Mouse (Mus musculus) kidney, postnatal 0 days (tissue): ENCODE measurements around the gene Akt1s1. TPM values are rescaled to one million over a fixed set of nuclear protein-coding genes. Genes with fewer than 3 reads are reported as not detected.
"Not testable (repeated sequence)": the region's sequence is repeated elsewhere in the genome, so short reads cannot be mapped to it uniquely, and the experiment has no call there.

ENCODE experiments used
- ATAC-seq: fragments of 200-750 bp; cut with Nextera tagmentation; replicated peaks from 2 replicates; pipeline ENCODE4 v1.8.0; 2017; ENCODE audit warnings: low read depth, moderate number of reproducible peaks, moderate TSS enrichment, moderate library complexity; ENCODE audit not compliant: low FRiP score
- DNase-seq: peaks from one replicate; pipeline ENCODE4 v3.0.0-alpha.2; 2016; ENCODE audit warnings: low spot score
- H3K27ac ChIP-seq: fragments of 300-500 bp; sonication (generic); 2 replicates; pipeline ENCODE4 v1.5.1; 2014; ENCODE audit warnings: mild to moderate bottlenecking
- H3K27me3 ChIP-seq: fragments of 300-500 bp; sonication (generic); 2 replicates; pipeline ENCODE4 v1.6.1; 2014; ENCODE audit warnings: low read length, mixed read lengths; ENCODE audit not compliant: insufficient read depth
- H3K36me3 ChIP-seq: fragments of 300-500 bp; sonication (generic); 2 replicates; pipeline ENCODE4 v1.6.1; 2014; ENCODE audit warnings: low read length, mixed read lengths; ENCODE audit not compliant: insufficient read depth
- H3K4me1 ChIP-seq: fragments of 300-500 bp; sonication (generic); replicated peaks from 2 replicates; pipeline ENCODE4 v1.6.1; 2014; ENCODE audit warnings: antibody characterized with exemption, low read length, mixed read lengths; ENCODE audit not compliant: insufficient read depth
- H3K4me2 ChIP-seq: fragments of 300-500 bp; sonication (generic); 2 replicates; pipeline ENCODE4 v1.6.1; 2014; ENCODE audit warnings: mild to moderate bottlenecking, low read length, moderate library complexity, mixed read lengths
- H3K4me3 ChIP-seq: fragments of 300-500 bp; sonication (generic); replicated peaks from 2 replicates; pipeline ENCODE4 v1.5.1; 2014; ENCODE audit warnings: low read depth, low read length
- H3K9ac ChIP-seq: fragments of 300-500 bp; sonication (generic); 2 replicates; pipeline ENCODE4 v1.6.1; 2014; ENCODE audit warnings: low read depth, low read length
- H3K9me3 ChIP-seq: fragments of 300-500 bp; sonication (generic); replicated peaks from 2 replicates; pipeline ENCODE4 v1.6.1; 2016; ENCODE audit warnings: low read length, inconsistent platforms, mixed read lengths
- CTCF ChIP-seq: IDR thresholded peaks from 2 replicates; pipeline ENCODE4 v1.5.1; 2016; ENCODE audit warnings: antibody characterized with exemption, low read depth, mild to moderate bottlenecking, moderate library complexity
- WGBS: fragments of 180-500 bp; shearing (Covaris S2); extraction: QIAGEN DNeasy Blood & Tissue Kit; methylation state at CpG from one replicate; pipeline ENCODE4 v1.1.7; 2014; 5-methylcytosine and 5-hydroxymethylcytosine counted together
- polyA plus RNA-seq: library from polyadenylated mRNA; unstranded; fragments of >200 nt; fragmentation: Nextera tagmentation; extraction: Ambion mirVana; gene quantifications from 2 replicates; pipeline ENCODE4 v1.2.1, GENCODE M21; 2015

Akt1s1 gene
- polyA plus RNA-seq, 1 experiment from 2014 or later = 111 TPM

GRCm38 (mm10) chr7:44870614-44871013 lies 21.8 kb downstream of the Akt1s1 start:
- H3K9me3 ChIP-seq = no peaks in the 10 kb centered on the region
- peaks cover 4% of the 10 kb centered on the region; the same call in 1 of the 2 replicates for H3K36me3 ChIP-seq
- H3K9ac ChIP-seq = 0 out of 2 replicates have a peak overlapping the region, but pooled peaks have one; percentile 15
- DNase-seq (no peak), ATAC-seq (no peak)
- H3K27me3 ChIP-seq = no peaks in the 10 kb centered on the region
- peak overlapping the region; percentile 55 for H3K4me2 ChIP-seq
- H3K4me3 ChIP-seq = peak overlapping the region; percentile 96; the same call in 1 of the 2 replicates
- peak overlapping the region; percentile 100 for H3K27ac ChIP-seq
- 76% methylated on average over 6 of the region's 6 CpGs for WGBS
- H3K4me1 ChIP-seq = peaks cover 30% of the 10 kb centered on the region
- TF ChIP-seq CTCF = no peak

DNA sequence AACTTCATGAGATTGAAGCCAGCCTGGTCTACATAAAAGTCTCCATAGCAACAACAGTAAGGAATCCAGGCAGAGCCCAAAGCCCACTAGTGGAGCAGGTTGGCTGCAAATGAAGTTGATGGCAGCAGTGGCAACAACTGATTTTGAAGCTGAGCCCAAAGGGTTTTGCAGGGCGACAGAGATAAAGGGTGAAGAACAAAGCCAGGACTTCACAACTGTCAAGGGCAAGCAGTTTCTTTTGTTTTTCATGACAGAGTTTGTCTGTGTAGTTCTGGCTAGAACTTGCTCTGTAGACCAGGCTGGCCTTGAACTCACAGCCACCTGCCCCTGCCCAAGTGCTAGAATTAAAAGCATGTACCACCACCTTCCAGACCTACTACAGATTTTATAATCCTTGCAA lies 22.4 kb downstream of the Akt1s1 start:
- TF ChIP-seq CTCF = no peak
- DNase-seq = no peak
- Histone ChIP-seq H3K4me2 (no peak overlapping the region), H3K36me3 (no peaks in the 10 kb centered on the region; the same call in 1 of the 2 replicates), H3K4me3 (no peak overlapping the region), H3K27ac (no peak overlapping the region), H3K9me3 (no peaks in the 10 kb centered on the region), H3K9ac (no peak overlapping the region), H3K27me3 (no peaks in the 10 kb centered on the region), H3K4me1 (peaks cover 24% of the 10 kb centered on the region)
- 79% methylated on average over 1 of the region's 1 CpGs for WGBS
- no peak for ATAC-seq

DNA sequence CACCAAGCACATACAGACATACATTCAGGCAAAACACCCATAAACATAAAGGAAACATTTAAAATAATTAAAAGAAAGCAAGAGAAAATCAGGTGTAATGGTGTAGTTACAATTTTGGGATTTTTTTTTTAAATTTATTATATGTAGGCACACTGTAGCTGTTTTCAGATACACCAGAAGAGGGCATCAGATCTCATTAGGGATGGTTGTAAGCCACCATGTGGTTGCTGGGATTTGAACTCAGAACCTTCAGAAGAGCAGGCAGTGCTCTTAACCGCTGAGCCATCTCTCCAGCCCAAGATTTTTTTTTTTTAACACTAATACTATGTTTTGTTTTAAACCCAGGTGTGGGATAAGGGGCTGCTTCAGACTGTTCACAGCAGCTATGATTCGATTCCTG lies 23.0 kb downstream of the Akt1s1 start:
- not testable (repeated sequence) for H3K9ac ChIP-seq, ATAC-seq
- 87% methylated on average over 2 of the region's 2 CpGs for WGBS

DNA sequence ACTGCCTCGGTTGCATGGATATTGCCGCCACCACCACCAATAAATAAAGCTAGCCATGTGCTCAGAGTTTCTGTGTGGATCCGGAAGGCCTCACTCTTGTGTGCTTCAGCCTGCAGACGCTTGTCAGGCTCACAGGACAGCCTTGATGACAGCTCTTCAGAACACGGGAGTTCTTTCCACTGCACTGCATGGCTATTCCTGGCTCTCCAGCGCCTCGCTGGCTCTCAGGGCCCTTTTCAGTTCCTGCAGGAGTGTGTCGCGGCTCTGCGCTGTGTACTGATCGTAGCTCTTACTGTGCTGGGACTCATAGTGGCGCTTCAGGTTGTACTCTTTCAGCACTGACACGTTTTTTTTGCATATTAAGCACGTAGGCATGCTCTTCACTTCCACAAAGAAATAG lies 29.0 kb downstream of the Akt1s1 start:
- ATAC-seq = no peak
- H3K36me3 ChIP-seq = peaks cover 50% of the 10 kb centered on the region
- DNase-seq = no peak
- no peak overlapping the region for H3K9ac ChIP-seq
- H3K9me3 ChIP-seq = no peaks in the 10 kb centered on the region
- H3K4me3 ChIP-seq = no peak overlapping the region
- 85% methylated on average over 14 of the region's 14 CpGs for WGBS
- no peaks in the 10 kb centered on the region for H3K4me1 ChIP-seq
- no peaks in the 10 kb centered on the region for H3K27me3 ChIP-seq
- H3K27ac ChIP-seq = no peak overlapping the region
- no peak for TF ChIP-seq CTCF
- H3K4me2 ChIP-seq = no peak overlapping the region

More for the DNA sequence above, 23.0 kb downstream of the Akt1s1 start:
- H3K27me3 ChIP-seq, DNase-seq, H3K4me3 ChIP-seq, H3K36me3 ChIP-seq, H3K9me3 ChIP-seq, H3K4me2 ChIP-seq, H3K27ac ChIP-seq: not testable (repeated sequence)
- H3K4me1 ChIP-seq = peaks cover 18% of the 10 kb centered on the region
- peak; percentile 41; the same call in 1 of the 2 replicates for TF ChIP-seq CTCF

- H3K27ac ChIP-seq = no peak overlapping the region
- no peak overlapping the region for H3K4me3 ChIP-seq
- H3K36me3 ChIP-seq = peaks cover 68% of the 10 kb centered on the region
- H3K9ac ChIP-seq = no peak overlapping the region
- no peak overlapping the region for H3K4me2 ChIP-seq
- no peak for TF ChIP-seq CTCF
- no peaks in the 10 kb centered on the region for H3K9me3 ChIP-seq
- no peaks in the 10 kb centered on the region for H3K27me3 ChIP-seq
- no peak for DNase-seq
- no peaks in the 10 kb centered on the region for H3K4me1 ChIP-seq
- no peak for ATAC-seq
- 95% methylated on average over 3 of the region's 3 CpGs for WGBS
These were observed 34.2 kb downstream of the Akt1s1 start for GRCm38 (mm10) chr7:44883036-44883435.

DNA sequence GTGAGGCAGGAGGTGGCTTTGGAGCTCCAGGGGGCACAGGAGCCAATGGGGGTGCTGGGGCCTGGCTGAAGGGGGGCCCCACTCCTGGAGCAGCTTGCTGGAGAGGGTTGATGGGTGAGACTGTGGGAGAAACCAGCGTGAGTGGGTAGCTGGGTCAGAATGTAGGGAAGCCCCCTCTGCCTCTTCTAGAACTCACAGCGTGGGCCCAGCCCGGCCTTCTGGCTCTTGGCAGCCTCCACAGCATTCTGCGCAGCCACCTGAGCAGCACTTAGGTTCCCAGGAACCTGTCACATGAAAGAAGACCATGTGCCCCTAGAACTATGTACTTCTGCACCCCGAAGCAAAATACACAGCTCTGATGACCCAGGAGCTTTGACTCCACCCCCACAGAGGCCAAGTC lies 35.8 kb downstream of the Akt1s1 start:
- Histone ChIP-seq H3K9me3 (no peaks in the 10 kb centered on the region), H3K27ac (no peak overlapping the region), H3K36me3 (peaks cover 62% of the 10 kb centered on the region), H3K27me3 (no peaks in the 10 kb centered on the region), H3K4me3 (no peak overlapping the region), H3K9ac (no peak overlapping the region), H3K4me1 (no peaks in the 10 kb centered on the region; the same call in 1 of the 2 replicates), H3K4me2 (no peak overlapping the region)
- no peak for TF ChIP-seq CTCF
- ATAC-seq (no peak), DNase-seq (no peak)
- WGBS = 95% methylated on average over 5 of the region's 5 CpGs

GRCm38 (mm10) chr7:44886964-44887363 lies 38.2 kb downstream of the Akt1s1 start:
- WGBS = 82% methylated on average over 7 of the region's 7 CpGs
- H3K9me3 ChIP-seq = no peaks in the 10 kb centered on the region
- H3K27ac ChIP-seq = no peak overlapping the region
- peaks cover 14% of the 10 kb centered on the region for H3K4me1 ChIP-seq
- H3K4me2 ChIP-seq = no peak overlapping the region
- H3K27me3 ChIP-seq = no peaks in the 10 kb centered on the region
- no peak overlapping the region for H3K9ac ChIP-seq
- H3K4me3 ChIP-seq = no peak overlapping the region
- DNase-seq (no peak), ATAC-seq (no peak)
- peaks cover 42% of the 10 kb centered on the region for H3K36me3 ChIP-seq
- no peak for TF ChIP-seq CTCF
